In the genomic region with DNA sequence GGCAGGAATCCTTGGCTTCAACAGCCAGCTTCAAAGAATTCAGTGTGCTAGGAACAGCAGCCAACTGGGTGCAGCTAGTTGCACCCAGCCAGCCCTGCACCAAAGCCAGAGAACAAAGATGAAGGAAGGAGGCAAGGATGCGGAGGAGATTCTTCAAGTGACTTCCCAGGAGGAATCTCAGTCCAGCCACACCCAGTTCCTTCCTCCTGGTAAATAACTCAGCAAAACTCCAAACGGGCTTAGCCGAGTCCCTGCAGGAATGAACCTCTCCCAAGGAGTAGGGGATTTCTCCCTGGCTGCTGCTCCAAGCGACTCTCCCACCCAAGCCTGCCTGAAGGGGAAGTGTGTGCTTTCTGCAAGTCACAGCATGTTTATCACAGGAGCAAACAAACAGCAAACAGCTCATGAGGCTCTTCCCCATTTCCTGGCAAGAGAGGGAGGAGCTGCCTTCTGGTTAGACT, we compare ENCODE assay signal across 8 mouse cellular contexts.
A peak's percentile ranks its signal among the peaks of the same experiment; 100 is the strongest.
DNase-seq lines count a peak whose midpoint lies in the region; ATAC-seq lines count a peak whose summit lies in the region.
"Had no signal": no experiment of that assay in that cellular context is flagged by ENCODE, and none has a peak within 500 bp of the region (broad histone marks: within the 10 kb centered on the region; RNA-seq: fewer than 3 reads in every experiment).

No protein-coding gene starts in this region.

- whole genome bisulfite sequencing in embryonic facial prominence, embryonic 15.5 days = 12% methylated on average over 4 of the region's 4 CpGs

- H3K36me3 ChIP-seq in megakaryocyte, embryonic 14.5 days (replicated peaks; ENCODE audit: low read length) = no peaks in the 10 kb centered on the region
- H3K36me3 ChIP-seq in embryonic facial prominence, embryonic 15.5 days = no peaks in the 10 kb centered on the region

- peak overlapping the region; percentile 2; the same call in 1 of the 2 replicates for H3K4me2 ChIP-seq in embryonic facial prominence, embryonic 15.5 days (replicated peaks)

- peak; percentile 13 for DNase-seq in heart, postnatal 4 days
- DNase-seq in skeletal muscle tissue, adult 2 months (ENCODE audit: low read depth, low spot score) = peak; percentile 58
- DNase-seq in cerebellum, adult 11 months = no peak
- DNase-seq in c-Kit-positive CD71-positive TER-119-positive erythroid progenitor cells, embryonic 14.5 days (ENCODE audit: low spot score) = no peak

- peak overlapping the region; percentile 55 for H3K27ac ChIP-seq in embryonic facial prominence, embryonic 15.5 days (replicated peaks)
- H3K27ac ChIP-seq: liver, embryonic 14.5 days had no signal

- H3K4me1 ChIP-seq in megakaryocyte, embryonic 14.5 days = peaks cover 9% of the 10 kb centered on the region
- peaks cover 8% of the 10 kb centered on the region for H3K4me1 ChIP-seq in embryonic facial prominence, embryonic 15.5 days

- H3K4me3 ChIP-seq in megakaryocyte, embryonic 14.5 days (replicated peaks) = peak overlapping the region; percentile 30
- no peak overlapping the region for H3K4me3 ChIP-seq in embryonic facial prominence, embryonic 15.5 days (replicated peaks)

- H3K9me3 ChIP-seq in megakaryocyte, embryonic 14.5 days = no peaks in the 10 kb centered on the region
- no peaks in the 10 kb centered on the region for H3K9me3 ChIP-seq in embryonic facial prominence, embryonic 15.5 days (replicated peaks)

- ATAC-seq in megakaryocyte, adult 5-6 weeks (ENCODE audit: poor library complexity, severe bottlenecking) = no peak
- ATAC-seq in embryonic facial prominence, embryonic 15.5 days (ENCODE audit: insufficient number of reproducible peaks, low FRiP score, low TSS enrichment, low read depth) = no peak

- H3K27me3 ChIP-seq in megakaryocyte, embryonic 14.5 days (replicated peaks) = peaks cover 11% of the 10 kb centered on the region
- H3K27me3 ChIP-seq in embryonic facial prominence, embryonic 15.5 days = no peaks in the 10 kb centered on the region

- no peak overlapping the region for H3K9ac ChIP-seq in embryonic facial prominence, embryonic 15.5 days
- H3K9ac ChIP-seq: liver, embryonic 14.5 days had no signal

Comparison
In these comparisons a context has a peak if more than half of its experiments do, and no peak if none do; other contexts are left out.
1. DNase-seq: peak in heart, postnatal 4 days (single experiment) and skeletal muscle tissue, adult 2 months (single experiment); none in cerebellum, adult 11 months (single experiment) and c-Kit-positive CD71-positive TER-119-positive erythroid progenitor cells, embryonic 14.5 days (single experiment).